Mouse (Mus musculus): ENCODE data around the gene Ccdc80.
A peak's percentile ranks its signal among the peaks of the same experiment; 100 is the strongest.

Gene Ccdc80

DNA sequence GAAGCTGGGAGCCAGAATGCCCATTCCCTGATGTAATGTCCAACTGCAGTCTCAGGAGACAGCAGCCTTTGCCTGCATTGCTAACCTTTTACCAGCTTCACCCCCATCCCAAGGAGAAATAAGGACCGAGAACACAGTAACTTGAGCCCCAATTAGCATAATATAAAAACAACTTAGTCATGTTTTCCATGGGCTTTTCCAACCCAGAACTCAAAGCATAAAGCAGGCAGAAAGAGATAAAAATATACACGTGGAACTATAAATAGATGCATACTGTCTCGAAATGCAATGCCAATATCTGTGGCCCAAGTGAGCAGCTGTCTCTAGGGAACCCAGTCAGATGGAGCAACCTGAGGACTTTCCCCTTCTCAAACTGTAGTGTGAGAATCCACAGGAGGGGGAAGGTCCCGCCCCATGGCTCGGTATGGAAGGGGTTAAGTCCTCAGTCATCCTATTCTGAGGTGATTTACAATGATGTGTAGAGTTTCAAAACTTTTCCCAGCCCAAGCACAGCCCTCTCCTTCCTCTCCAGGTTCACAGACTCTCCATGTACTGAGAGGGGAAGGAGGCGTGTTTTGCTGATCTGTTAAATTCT lies at the start of gene Ccdc80:
TSS of gene Ccdc80 (plus strand) at position 266 of the 595 bp plus-strand sequence.
- peak; percentile 89 for DNase-seq (ENCODE audit: low read depth)

DNA sequence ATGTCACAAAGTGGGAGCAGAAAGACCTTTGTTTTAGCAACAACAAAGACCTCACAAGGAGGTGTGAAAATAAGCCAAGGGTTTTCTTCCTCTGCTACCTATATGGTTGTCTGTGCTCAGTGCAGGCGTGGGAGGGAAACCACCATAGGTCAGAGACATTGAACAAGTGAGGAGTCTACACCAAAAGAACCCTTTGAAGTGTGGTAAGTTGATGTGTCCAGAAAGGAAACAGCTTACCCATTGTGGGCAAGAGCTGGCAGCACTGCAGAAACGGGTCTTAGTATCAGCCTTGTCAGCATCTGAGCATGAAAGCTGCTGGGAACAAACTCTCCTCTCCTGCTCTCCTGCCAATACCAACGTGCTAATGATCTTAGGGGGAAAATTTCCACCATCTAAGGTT lies 48.4 kb upstream of the Ccdc80 start:
- DNase-seq (ENCODE audit: low read depth) = no peak

GRCm38 (mm10) chr16:45057222-45057621 lies 36.0 kb upstream of the Ccdc80 start:
- DNase-seq (ENCODE audit: low read depth) = peak; percentile 81

DNA sequence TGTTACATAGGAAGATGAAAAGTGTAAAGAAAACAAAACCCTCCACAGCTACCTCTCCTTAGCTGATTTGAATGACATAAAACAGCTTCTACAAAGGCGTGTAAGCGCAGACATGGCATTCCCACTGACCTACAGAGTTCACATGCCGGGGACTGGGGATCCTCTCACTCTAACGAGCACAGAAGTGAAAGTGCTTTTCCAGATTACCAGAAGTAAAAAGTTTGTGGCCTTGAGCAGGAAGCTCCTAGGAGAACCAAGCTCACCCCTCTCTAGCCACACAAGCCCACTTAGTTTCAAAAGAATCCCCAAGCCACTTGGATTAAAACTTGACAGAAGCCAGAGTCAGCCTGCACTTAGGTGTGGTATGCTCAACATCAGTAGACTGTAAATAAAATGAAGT lies 35.3 kb upstream of the Ccdc80 start:
- no peak for DNase-seq (ENCODE audit: low read depth)

GRCm38 (mm10) chr16:45061140-45061539 lies 32.1 kb upstream of the Ccdc80 start:
- no peak for DNase-seq (ENCODE audit: low read depth)

GRCm38 (mm10) chr16:45070383-45071083 lies 22.7 kb upstream of the Ccdc80 start:
- peak; percentile 90 for DNase-seq (ENCODE audit: low read depth)

DNA sequence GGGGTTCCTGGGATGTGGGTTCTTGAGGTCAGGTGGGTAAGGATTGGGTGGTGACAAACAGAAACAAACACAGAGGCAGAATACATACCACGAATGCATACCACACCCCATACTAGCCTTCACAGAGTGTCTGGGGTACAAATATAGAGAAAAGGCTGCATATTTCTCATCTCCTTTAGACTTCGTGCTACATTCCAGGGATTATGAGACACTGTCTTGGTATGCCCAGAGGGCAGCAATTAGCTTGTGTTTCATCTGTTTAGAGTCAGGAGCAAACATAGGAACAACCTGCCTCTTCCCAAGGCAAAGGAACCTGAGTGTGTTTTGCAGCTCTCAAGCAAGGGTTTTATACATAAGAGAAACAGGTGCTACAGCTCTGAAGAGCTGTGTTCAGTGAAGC lies 21.8 kb upstream of the Ccdc80 start:
- DNase-seq (ENCODE audit: low read depth) = no peak

DNA sequence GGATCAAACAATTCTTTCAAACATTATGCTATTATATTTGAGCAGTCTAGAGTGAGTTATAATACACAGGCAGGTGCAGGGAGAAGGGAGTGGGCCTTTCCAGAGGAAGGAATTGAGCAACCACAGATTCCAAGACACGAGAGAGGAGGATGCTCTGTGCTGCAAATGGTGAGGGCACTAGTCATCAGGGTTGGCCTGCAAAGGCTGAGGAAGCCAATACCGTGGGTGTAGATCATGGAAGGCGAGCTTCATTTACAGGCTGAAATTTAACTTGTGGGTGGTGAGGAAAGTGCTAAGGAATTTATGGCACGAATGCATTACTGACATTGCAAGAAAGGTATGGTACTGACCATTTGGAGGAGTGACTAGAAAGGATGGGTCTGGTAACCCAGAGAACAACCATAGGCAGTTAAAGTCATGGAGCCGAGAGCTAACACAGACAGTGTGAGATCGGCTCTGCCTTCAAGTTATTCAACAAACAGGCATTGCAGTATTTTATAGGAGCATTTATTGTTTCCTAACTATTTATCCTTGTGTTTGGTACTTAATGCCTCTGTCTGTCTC lies 15.6 kb upstream of the Ccdc80 start:
- no peak for DNase-seq (ENCODE audit: low read depth)

DNA sequence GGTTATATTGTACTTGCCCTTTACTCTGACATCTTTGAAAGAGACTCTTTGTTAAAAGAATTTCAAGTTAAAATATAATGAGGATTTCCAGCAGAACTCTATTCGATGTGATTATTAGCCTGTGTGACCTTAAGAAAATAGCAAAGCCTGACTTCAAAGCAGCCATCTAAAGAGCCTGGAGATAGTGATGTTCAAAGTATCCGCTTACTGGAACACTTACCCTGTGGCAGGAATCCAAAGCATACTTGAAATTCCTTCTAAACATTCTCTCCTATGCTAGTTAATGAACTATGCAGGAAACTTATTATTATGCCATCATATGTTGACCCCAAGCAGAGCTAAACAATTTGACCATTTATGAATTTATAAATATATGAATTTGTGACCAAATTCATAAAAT lies 13.9 kb upstream of the Ccdc80 start:
- no peak for DNase-seq (ENCODE audit: low read depth)

DNA sequence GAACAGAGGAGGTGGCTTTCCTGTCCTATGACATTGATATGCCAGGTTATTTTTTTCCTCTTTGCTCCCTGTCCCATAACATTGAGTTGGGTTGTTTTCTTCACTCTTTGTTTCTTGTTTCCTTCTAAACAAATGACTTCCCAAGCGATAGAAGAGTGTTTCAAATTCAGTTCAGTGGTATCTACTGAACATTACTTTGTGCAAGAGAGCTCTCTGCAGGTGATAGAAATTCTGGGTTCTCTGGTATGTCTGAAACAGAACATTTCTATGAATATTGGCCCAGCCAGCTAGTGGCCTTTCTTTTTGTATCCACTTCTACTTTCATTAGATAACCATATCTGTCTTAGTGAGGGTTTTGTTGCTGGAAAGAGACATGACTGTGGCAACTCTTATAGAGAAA lies 4.4 kb upstream of the Ccdc80 start:
- DNase-seq (ENCODE audit: low read depth) = no peak

DNA sequence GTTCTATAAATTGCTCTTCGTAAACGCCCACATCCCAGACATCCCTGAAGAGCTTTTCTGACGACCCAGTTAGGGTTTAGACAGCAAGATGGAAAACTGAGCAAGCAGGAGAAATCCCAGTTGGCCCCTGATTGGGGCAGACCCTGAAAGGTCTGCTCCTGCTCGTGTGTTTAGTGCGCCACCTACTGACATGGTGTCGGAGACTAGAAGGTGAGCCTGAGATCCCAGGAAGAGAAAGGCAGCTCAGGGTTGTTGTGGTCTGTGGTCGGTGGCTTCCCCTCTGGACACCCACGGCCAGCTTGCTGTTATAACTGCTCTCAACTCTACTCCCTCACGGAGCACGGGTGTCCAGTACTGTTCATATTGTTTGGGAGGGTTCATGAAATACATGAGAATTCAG lies 3.2 kb upstream of the Ccdc80 start:
- no peak for DNase-seq (ENCODE audit: low read depth)

DNA sequence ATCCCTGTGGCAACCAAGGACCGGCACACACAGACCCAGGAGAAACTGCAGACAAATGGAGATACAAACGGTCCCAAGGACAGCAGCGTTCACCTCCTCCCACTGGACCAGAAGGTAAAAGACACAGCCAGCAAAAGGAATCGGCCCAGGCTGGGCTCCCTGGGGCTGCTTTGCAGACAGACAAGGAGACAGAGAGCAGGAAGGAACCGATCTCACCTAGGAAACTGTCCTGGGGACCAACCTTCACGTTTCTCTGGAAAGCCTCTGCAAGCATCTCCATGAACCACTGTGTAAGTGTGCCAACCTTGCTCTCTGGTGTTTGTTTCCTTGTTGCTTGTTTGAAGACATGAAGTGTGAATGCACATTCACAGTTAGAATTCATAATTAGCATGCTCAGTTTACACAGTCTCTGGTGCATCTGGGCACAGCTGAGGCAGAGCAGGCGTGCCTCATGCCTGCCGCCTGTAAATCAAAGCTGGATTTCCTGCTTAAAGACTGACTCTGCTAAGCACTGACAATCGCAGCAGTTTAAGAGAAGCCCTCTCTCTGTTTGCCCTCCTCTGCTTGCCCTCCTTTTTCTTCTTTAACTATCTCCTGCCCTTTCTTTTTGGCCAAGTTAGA lies 1.0 kb downstream of the Ccdc80 start:
- no peak for DNase-seq (ENCODE audit: low read depth)

DNA sequence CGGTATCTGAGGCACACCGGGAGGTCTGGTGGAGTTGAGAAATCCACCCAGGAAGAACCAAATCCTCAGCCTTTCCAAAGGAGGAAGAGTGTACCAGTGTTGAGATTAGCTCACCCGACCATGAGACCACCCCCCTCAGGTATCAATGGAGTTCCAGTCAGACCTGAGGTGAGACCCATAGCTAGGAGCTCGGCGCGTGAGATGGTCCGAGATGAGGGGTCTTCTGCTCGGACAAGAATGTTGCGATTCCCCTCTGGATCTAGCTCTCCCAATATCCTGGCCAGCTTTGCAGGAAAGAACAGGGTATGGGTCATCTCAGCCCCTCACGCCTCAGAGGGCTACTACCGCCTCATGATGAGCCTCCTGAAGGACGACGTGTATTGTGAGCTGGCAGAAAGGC lies 1.8 kb downstream of the Ccdc80 start:
- no peak for DNase-seq (ENCODE audit: low read depth)

DNA sequence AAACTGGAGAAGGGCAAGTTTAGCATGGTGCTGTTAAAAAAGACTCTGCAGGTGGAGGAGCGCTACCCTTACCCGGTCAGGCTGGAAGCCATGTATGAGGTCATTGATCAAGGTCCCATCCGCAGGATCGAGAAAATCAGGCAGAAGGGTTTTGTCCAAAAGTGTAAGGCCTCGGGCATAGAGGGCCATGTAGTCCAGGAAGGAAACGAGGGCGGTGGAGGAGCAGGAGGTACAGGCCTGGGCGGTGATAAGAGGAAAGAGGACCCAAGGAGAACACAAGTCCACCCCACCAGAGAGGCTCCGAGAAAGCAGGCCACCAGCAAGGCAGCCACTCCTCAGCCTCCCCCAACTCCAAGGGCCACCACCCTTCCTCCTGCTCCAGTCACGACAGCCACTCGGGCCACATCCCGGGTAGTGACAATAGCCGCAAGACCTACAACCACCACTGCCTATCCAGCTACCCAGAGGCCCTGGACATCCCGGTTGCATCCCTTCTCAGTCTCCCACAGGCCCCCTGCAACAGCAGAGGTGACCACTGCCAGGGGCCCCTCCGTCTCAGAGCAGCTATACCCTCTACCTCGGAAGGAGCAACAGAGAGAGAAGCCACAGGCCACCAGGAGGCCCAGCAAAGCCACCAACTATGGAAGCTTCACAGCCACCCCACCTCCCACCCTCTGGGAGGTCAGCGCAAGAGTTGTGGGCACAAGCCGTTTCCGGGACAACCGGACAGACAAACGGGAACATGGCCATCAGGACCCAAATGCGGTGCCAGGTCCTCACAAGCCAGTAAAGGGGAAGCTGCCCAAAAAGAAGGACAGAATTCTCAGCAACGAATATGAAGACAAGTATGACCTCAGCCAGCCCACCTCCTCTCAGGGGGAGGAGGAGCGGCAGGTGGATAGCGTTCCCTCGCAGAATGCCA lies 2.6 kb downstream of the Ccdc80 start:
- no peak for DNase-seq (ENCODE audit: low read depth)

- no peak for DNase-seq (ENCODE audit: low read depth)
Measured at GRCm38 (mm10) chr16:45097467-45097866, 4.3 kb downstream of the Ccdc80 start.

- DNase-seq (ENCODE audit: low read depth) = no peak
Measured at GRCm38 (mm10) chr16:45098186-45098885, 5.1 kb downstream of the Ccdc80 start.

- no peak for DNase-seq (ENCODE audit: low read depth)
Measured at GRCm38 (mm10) chr16:45098886-45099210, 5.6 kb downstream of the Ccdc80 start.

DNA sequence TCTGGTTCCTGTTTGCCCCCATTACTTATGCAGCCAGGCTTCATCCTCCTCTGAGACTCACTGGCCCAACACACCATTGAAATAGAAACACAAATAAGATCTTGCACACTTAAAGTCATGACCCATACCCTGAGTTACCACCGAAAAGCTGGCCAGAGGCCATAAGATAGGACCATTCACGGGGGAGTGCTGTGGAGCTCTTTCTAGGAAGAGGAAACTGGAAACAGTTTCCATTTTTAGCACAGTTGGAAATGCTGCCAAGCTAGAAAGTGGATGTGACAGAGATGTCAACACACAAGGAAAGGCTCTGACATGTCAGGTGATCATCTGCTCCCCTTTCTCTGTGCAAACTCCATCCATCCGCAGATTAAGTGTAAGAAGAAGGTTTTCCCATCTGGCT lies 7.7 kb downstream of the Ccdc80 start:
- DNase-seq (ENCODE audit: low read depth) = no peak

- DNase-seq (ENCODE audit: low read depth) = no peak
Measured at GRCm38 (mm10) chr16:45104993-45105392, 11.8 kb downstream of the Ccdc80 start.

DNA sequence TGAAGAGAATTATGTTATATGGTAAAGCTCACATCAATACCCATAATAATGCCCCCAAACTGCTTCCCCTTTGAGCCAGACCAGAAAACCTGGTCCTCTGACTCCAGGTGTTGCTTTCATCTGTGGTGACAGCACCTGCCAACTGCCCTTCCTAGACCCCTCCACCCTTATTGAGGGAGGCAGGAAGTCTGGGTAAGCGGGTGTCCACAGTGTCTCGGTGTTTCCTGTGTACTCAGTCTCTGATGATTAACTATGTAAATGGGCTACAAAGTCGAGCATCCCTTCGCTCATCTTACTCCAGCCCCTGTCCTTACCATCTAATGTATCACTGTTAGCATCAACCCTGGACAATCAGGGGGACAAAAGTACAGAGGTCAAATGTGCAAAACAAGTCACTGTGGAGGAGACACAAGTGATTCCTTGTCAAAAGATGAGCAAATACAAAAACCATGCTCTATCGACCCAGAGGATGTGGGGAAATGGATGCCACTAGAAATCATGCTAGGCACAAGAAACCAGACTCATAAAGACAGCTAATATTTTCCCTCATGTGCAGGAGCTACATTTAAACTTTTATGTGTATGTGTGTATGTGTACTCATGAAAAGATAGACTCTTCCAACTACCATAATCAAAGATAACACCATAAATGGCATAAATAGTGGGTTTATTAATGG lies 15.1 kb downstream of the Ccdc80 start:
- no peak for DNase-seq (ENCODE audit: low read depth)

DNA sequence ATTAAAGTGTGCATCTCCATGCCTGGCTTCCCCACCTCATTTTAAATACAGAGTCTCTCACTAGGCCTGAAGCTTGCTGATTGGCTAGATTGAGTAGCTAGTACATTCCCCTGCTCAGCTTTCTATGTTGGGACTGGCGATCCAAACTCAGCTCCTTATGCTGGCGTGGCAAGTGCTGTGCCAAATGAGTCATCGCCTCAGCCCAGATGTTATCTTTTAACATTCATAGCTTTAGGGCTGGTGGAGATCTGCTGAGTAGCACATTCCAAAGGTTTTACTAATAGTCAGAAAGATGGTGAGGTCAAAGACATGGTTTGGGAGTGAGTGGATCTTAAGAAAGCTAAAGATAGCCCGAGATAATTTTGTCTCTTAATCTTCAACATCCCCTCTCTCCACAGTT lies 17.3 kb downstream of the Ccdc80 start:
- peak; percentile 96 for DNase-seq (ENCODE audit: low read depth)
